Mouse (Mus musculus): Measurements from ENCODE around the gene Slc15a5. TPM values are rescaled to one million over a fixed set of nuclear protein-coding genes. Genes with fewer than 3 reads are reported as not detected.

Gene Slc15a5
- polyA plus RNA-seq (2015; fragmentation: Nextera tagmentation; extraction: Ambion mirVana): not detected in 2 replicates

DNA sequence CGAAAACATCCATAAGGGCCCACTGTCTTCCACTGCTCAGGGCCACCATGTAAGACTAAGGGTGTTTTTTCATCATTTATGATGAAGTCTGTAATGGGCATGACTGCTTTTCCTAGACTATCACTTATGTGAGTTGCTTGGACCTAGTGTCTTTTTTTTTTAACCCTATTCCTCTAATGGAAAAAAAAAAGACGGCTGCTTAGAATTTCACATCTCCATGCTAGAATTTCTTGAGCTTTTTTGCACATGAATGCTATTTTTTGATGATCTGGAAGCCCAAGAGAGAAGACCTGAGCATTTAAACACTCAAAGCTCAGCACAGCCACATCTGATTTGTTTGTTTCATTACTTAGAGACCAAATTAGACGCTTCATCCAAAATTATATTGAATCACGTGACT lies at the start of gene Slc15a5:
Gene Slc15a5 (minus strand): TSS at position 101 of the 400 bp plus-strand sequence.
- no peak for DNase-seq
- Histone ChIP-seq H3K4me1 (ENCODE audit: insufficient read depth) (peaks cover 9% of the 10 kb centered on the region; the same call in 1 of the 2 replicates), H3K9me3 (ENCODE audit: low read length) (no peaks in the 10 kb centered on the region), H3K27ac (ENCODE audit: low read depth) (no peak within 1 kb of the TSS), H3K36me3 (replicated peaks; ENCODE audit: insufficient read depth, low read length) (no peaks in the 10 kb centered on the region), H3K27me3 (ENCODE audit: insufficient read depth, low read length) (no peaks in the 10 kb centered on the region), H3K9ac (replicated peaks) (no peak within 1 kb of the TSS), H3K4me2 (ENCODE audit: low read depth, low read length) (no peak within 1 kb of the TSS), H3K4me3 (ENCODE audit: low read depth, low read length) (no peak within 1 kb of the TSS)
- ATAC-seq: no peak
- TF ChIP-seq CTCF (IDR thresholded peaks at IDR 0.05; ENCODE audit: low read depth): no peak
- TF ChIP-seq EP300 (IDR thresholded peaks at IDR 0.05; ENCODE audit: low read depth): no peak
- WGBS (ENCODE audit: insufficient replicate concordance): 75% methylated on average over 4 of the region's 4 CpGs

- Histone ChIP-seq H3K4me2 (ENCODE audit: low read depth, low read length) (no peak overlapping the region), H3K9ac (replicated peaks) (no peak overlapping the region), H3K27me3 (ENCODE audit: insufficient read depth, low read length) (no peaks in the 10 kb centered on the region), H3K27ac (ENCODE audit: low read depth) (no peak overlapping the region), H3K4me3 (ENCODE audit: low read depth, low read length) (no peak overlapping the region), H3K4me1 (ENCODE audit: insufficient read depth) (no peaks in the 10 kb centered on the region), H3K36me3 (replicated peaks; ENCODE audit: insufficient read depth, low read length) (no peaks in the 10 kb centered on the region), H3K9me3 (ENCODE audit: low read length) (no peaks in the 10 kb centered on the region)
- DNase-seq: no peak
- TF ChIP-seq CTCF (IDR thresholded peaks at IDR 0.05; ENCODE audit: low read depth) (no peak), EP300 (IDR thresholded peaks at IDR 0.05; ENCODE audit: low read depth) (no peak)
- 0 out of 2 replicates have a peak, but pooled peaks have one; percentile 27 for ATAC-seq
- WGBS (ENCODE audit: insufficient replicate concordance): 75% methylated on average over 10 of the region's 10 CpGs
These were observed 48.9 kb upstream of the Slc15a5 start for GRCm38 (mm10) chr6:138128392-138129335.

DNA sequence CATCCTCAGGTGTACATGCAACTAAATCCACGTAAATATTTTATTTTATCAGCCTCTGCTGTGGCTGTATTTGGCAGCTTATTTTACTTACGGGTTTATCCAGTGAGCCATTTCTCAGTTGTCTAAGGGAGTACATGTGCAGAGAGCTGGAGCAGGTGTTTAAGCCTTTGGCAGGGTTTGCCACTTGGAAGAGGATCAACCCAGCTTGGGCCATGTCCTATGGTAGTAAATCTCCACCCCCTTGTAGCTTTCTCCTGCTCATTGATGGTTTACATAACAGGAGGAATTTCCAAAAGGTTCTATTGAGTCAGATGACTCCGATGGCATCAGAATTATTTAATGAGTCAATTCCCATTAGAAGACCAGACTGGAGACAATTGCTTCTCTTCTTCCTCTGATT lies 37.8 kb upstream of the Slc15a5 start:
- 73% methylated on average over 3 of the region's 3 CpGs for WGBS (ENCODE audit: insufficient replicate concordance)
- H3K4me1 ChIP-seq (ENCODE audit: insufficient read depth): no peaks in the 10 kb centered on the region
- TF ChIP-seq EP300 (IDR thresholded peaks at IDR 0.05; ENCODE audit: low read depth) (no peak), CTCF (IDR thresholded peaks at IDR 0.05; ENCODE audit: low read depth) (no peak)
- no peaks in the 10 kb centered on the region for H3K36me3 ChIP-seq (replicated peaks; ENCODE audit: insufficient read depth, low read length)
- no peak overlapping the region for H3K4me3 ChIP-seq (ENCODE audit: low read depth, low read length)
- no peak overlapping the region for H3K27ac ChIP-seq (ENCODE audit: low read depth)
- H3K9me3 ChIP-seq (ENCODE audit: low read length): no peaks in the 10 kb centered on the region
- DNase-seq (no peak), ATAC-seq (no peak)
- H3K4me2 ChIP-seq (ENCODE audit: low read depth, low read length): no peak overlapping the region
- no peak overlapping the region for H3K9ac ChIP-seq (replicated peaks)
- H3K27me3 ChIP-seq (ENCODE audit: insufficient read depth, low read length): no peaks in the 10 kb centered on the region

DNA sequence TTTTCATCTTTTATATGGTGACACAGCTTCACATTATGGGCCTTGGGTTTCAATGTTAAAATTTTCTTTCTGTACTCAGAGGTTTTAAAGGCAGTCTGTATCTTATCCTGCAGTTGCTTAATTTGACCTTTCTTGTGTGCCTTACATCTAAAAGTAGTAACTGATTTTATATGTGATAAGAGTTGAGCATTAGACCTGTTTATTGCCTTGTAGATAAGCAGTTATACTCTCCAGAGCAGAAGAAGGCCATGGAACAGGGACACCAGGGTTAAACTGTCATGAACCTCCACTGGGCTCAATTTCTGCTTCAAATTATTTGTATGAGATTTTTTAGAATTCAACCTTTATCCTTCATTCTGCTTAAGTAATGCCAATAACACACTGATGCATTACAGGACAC lies 24.8 kb upstream of the Slc15a5 start:
- Histone ChIP-seq H3K36me3 (replicated peaks; ENCODE audit: insufficient read depth, low read length) (no peaks in the 10 kb centered on the region), H3K4me1 (ENCODE audit: insufficient read depth) (no peaks in the 10 kb centered on the region), H3K27me3 (ENCODE audit: insufficient read depth, low read length) (no peaks in the 10 kb centered on the region), H3K27ac (ENCODE audit: low read depth) (no peak overlapping the region), H3K4me3 (ENCODE audit: low read depth, low read length) (no peak overlapping the region), H3K9me3 (ENCODE audit: low read length) (no peaks in the 10 kb centered on the region), H3K4me2 (ENCODE audit: low read depth, low read length) (no peak overlapping the region), H3K9ac (replicated peaks) (no peak overlapping the region)
- DNase-seq (no peak), ATAC-seq (no peak)
- no peak for TF ChIP-seq EP300 (IDR thresholded peaks at IDR 0.05; ENCODE audit: low read depth)
- no peak for TF ChIP-seq CTCF (IDR thresholded peaks at IDR 0.05; ENCODE audit: low read depth)

DNA sequence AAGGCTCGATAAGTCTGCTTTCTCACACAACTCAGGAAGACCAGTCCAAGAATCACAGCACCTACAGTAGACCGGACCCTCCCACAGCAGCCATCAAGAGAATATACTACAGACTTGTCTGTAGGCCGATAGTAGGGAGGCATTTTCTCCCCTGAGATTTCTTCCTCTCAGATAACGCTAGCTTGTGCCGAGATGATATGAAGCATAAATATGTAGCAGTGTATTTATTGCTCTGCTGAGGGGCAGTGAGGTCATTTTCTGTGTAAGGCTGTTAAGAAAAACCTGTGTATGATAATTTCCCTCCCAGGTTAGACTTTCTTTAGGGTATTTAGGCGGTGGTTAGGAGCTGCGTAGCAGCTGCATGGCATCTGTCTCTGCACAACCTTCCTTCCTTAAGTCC lies 23.2 kb upstream of the Slc15a5 start:
- no peak for ATAC-seq
- Histone ChIP-seq H3K36me3 (replicated peaks; ENCODE audit: insufficient read depth, low read length) (no peaks in the 10 kb centered on the region), H3K9ac (replicated peaks) (no peak overlapping the region), H3K4me1 (ENCODE audit: insufficient read depth) (no peaks in the 10 kb centered on the region), H3K27me3 (ENCODE audit: insufficient read depth, low read length) (no peaks in the 10 kb centered on the region), H3K9me3 (ENCODE audit: low read length) (no peaks in the 10 kb centered on the region), H3K27ac (ENCODE audit: low read depth) (no peak overlapping the region), H3K4me2 (ENCODE audit: low read depth, low read length) (no peak overlapping the region), H3K4me3 (ENCODE audit: low read depth, low read length) (no peak overlapping the region)
- WGBS (ENCODE audit: insufficient replicate concordance): 74% methylated on average over 7 of the region's 7 CpGs
- DNase-seq: no peak
- TF ChIP-seq EP300 (IDR thresholded peaks at IDR 0.05; ENCODE audit: low read depth) (no peak), CTCF (IDR thresholded peaks at IDR 0.05; ENCODE audit: low read depth) (no peak)

- no peak overlapping the region for H3K4me2 ChIP-seq (ENCODE audit: low read depth, low read length)
- no peak overlapping the region for H3K4me3 ChIP-seq (ENCODE audit: low read depth, low read length)
- H3K27me3 ChIP-seq (ENCODE audit: insufficient read depth, low read length): no peaks in the 10 kb centered on the region
- H3K9ac ChIP-seq (replicated peaks): no peak overlapping the region
- 83% methylated on average over 4 of the region's 4 CpGs for WGBS (ENCODE audit: insufficient replicate concordance)
- TF ChIP-seq EP300 (IDR thresholded peaks at IDR 0.05; ENCODE audit: low read depth): no peak
- TF ChIP-seq CTCF (IDR thresholded peaks at IDR 0.05; ENCODE audit: low read depth): no peak
- H3K9me3 ChIP-seq (ENCODE audit: low read length): no peaks in the 10 kb centered on the region
- no peak overlapping the region for H3K27ac ChIP-seq (ENCODE audit: low read depth)
- H3K4me1 ChIP-seq (ENCODE audit: insufficient read depth): no peaks in the 10 kb centered on the region
- ATAC-seq (no peak), DNase-seq (no peak)
- no peaks in the 10 kb centered on the region for H3K36me3 ChIP-seq (replicated peaks; ENCODE audit: insufficient read depth, low read length)
These were observed 22.1 kb upstream of the Slc15a5 start for GRCm38 (mm10) chr6:138101843-138102242.

All from liver, postnatal 0 days (tissue).